Mouse (Mus musculus): ENCODE measurements around the gene Col28a1. TPM values are rescaled to one million over a fixed set of nuclear protein-coding genes. Genes with fewer than 3 reads are reported as not detected.

Col28a1 gene
- polyA plus RNA-seq, 1 experiment from 2014 or later, result 0.05 TPM

GRCm38 (mm10) chr6:8172101-8172500, 20.3 kb downstream of the Col28a1 start:
- Histone ChIP-seq H3K4me3 (no peak overlapping the region), H3K9me3 (replicated peaks) (no peaks in the 10 kb centered on the region), H3K27ac (no peak overlapping the region), H3K9ac (no peak overlapping the region), H3K36me3 (no peaks in the 10 kb centered on the region), H3K4me1 (no peaks in the 10 kb centered on the region), H3K4me2 (no peak overlapping the region), H3K27me3 (replicated peaks) (no peaks in the 10 kb centered on the region)
- no peak for ATAC-seq
- WGBS (ENCODE audit: insufficient replicate concordance), result 31% methylated on average over 1 of the region's 1 CpGs

DNA sequence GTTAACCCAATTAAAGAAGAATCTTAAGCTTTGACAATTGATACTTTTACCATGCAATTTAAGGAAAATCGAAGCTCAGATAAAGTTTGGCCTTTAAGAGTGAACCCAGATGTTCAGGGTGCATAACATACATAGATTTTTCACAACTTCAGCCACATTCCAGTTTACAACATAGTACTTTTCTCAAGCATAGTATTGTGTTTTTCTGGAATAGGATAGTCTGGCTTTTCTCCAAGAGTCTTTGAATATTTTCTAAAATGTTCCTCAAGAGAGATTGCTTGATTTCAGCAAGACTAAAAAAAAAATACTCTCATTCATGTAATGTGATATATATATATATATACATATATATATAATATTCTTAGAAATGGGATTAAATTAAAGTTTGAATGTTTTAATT, 27.7 kb downstream of the Col28a1 start:
- H3K27ac ChIP-seq, result no peak overlapping the region
- no peaks in the 10 kb centered on the region for H3K36me3 ChIP-seq
- H3K4me1 ChIP-seq, result no peaks in the 10 kb centered on the region
- H3K4me3 ChIP-seq, result no peak overlapping the region
- ATAC-seq, result no peak
- H3K4me2 ChIP-seq, result no peak overlapping the region
- no peaks in the 10 kb centered on the region for H3K27me3 ChIP-seq (replicated peaks)
- 30% methylated on average over 1 of the region's 1 CpGs for WGBS (ENCODE audit: insufficient replicate concordance)
- H3K9ac ChIP-seq, result no peak overlapping the region
- no peaks in the 10 kb centered on the region for H3K9me3 ChIP-seq (replicated peaks)

DNA sequence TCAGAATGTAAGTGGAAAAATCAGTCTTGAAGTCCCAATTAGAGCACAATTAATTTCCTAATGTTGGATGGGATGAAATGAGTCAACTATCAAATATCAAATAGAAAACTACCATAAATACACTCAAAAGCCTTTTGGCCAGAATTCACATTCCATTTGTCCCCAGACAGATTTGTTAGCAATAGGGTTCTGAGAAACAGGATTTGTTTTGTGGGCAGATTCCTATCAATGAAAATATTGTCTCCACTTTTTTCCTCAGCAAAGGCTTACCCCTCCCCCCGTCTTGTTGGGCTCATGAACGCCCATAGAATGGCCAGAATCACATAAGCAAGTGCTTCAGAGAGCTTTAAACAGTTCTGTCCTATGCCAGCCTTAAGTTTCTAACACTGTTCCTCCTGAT, 32.4 kb downstream of the Col28a1 start:
- Histone ChIP-seq H3K27me3 (replicated peaks) (no peaks in the 10 kb centered on the region), H3K9me3 (replicated peaks) (no peaks in the 10 kb centered on the region), H3K4me1 (no peaks in the 10 kb centered on the region), H3K36me3 (no peaks in the 10 kb centered on the region), H3K4me3 (no peak overlapping the region), H3K27ac (no peak overlapping the region), H3K4me2 (no peak overlapping the region), H3K9ac (no peak overlapping the region)
- WGBS (ENCODE audit: insufficient replicate concordance), result 43% methylated on average over 2 of the region's 2 CpGs
- ATAC-seq, result no peak

DNA sequence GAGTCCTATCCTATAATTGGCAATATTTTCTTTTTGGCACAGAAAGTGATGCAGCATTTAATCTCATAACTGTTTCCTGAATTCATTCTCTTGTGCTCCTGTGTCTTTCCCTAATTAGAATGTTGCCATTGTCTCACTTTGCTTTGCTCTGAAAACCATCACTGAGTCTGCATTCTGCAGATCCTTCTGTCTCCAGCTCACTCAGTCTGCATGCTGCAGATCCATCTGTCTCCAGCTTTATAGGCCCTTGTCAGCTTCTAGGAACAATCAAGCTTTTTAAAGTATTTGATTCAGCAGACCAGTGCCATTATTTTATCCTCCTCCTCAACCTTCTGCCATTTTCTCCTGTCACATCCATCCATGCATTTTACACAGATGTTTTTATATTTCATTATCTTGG, 35.3 kb downstream of the Col28a1 start:
- ATAC-seq, result no peak
- Histone ChIP-seq H3K9ac (no peak overlapping the region), H3K27me3 (replicated peaks) (no peaks in the 10 kb centered on the region), H3K9me3 (replicated peaks) (no peaks in the 10 kb centered on the region), H3K4me1 (no peaks in the 10 kb centered on the region), H3K36me3 (no peaks in the 10 kb centered on the region), H3K4me3 (no peak overlapping the region), H3K4me2 (no peak overlapping the region), H3K27ac (no peak overlapping the region)

- no peak overlapping the region for H3K9ac ChIP-seq
- no peaks in the 10 kb centered on the region for H3K9me3 ChIP-seq (replicated peaks)
- no peak overlapping the region for H3K27ac ChIP-seq
- H3K4me3 ChIP-seq, result no peak overlapping the region
- H3K4me2 ChIP-seq, result no peak overlapping the region
- WGBS (ENCODE audit: insufficient replicate concordance), result 48% methylated on average over 10 of the region's 10 CpGs
- ATAC-seq, result no peak
- H3K27me3 ChIP-seq (replicated peaks), result no peaks in the 10 kb centered on the region
- H3K4me1 ChIP-seq, result no peaks in the 10 kb centered on the region
- H3K36me3 ChIP-seq, result no peaks in the 10 kb centered on the region
Measured at GRCm38 (mm10) chr6:8152551-8153361, 39.7 kb downstream of the Col28a1 start.

GRCm38 (mm10) chr6:8148916-8149315, 43.5 kb downstream of the Col28a1 start:
- no peak overlapping the region for H3K4me3 ChIP-seq
- no peak for ATAC-seq
- H3K4me2 ChIP-seq, result no peak overlapping the region
- H3K9ac ChIP-seq, result no peak overlapping the region
- no peaks in the 10 kb centered on the region for H3K4me1 ChIP-seq
- H3K36me3 ChIP-seq, result no peaks in the 10 kb centered on the region
- H3K27ac ChIP-seq, result no peak overlapping the region
- H3K27me3 ChIP-seq (replicated peaks), result no peaks in the 10 kb centered on the region
- no peaks in the 10 kb centered on the region for H3K9me3 ChIP-seq (replicated peaks)
- WGBS (ENCODE audit: insufficient replicate concordance), result 78% methylated on average over 2 of the region's 2 CpGs

GRCm38 (mm10) chr6:8141881-8142280, 50.5 kb downstream of the Col28a1 start:
- H3K9ac ChIP-seq, result no peak overlapping the region
- no peaks in the 10 kb centered on the region for H3K9me3 ChIP-seq (replicated peaks)
- no peaks in the 10 kb centered on the region for H3K36me3 ChIP-seq
- no peak overlapping the region for H3K27ac ChIP-seq
- ATAC-seq, result no peak
- no peak overlapping the region for H3K4me2 ChIP-seq
- no peaks in the 10 kb centered on the region for H3K4me1 ChIP-seq
- H3K4me3 ChIP-seq, result no peak overlapping the region
- H3K27me3 ChIP-seq (replicated peaks), result no peaks in the 10 kb centered on the region
- WGBS (ENCODE audit: insufficient replicate concordance), result 46% methylated on average over 1 of the region's 1 CpGs

DNA sequence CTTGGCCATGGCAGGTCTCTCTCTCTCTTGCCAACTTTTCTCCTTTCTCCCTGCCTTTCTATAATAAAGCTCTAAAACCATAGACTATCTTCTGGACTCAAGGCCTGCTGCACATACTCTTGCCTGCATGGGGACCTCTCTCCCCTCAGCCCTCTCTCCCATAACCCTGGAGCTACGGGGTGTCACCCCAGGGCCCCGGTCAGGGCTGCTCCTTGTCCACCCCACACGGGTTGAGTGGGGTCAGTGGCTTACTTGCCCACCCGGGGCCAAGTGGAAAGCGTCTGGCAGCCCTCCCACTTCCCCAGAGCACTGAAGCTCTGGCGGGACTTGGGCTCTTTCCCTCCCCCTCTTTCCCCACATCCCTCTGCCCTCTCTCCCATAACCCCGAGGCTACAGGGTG, 62.3 kb downstream of the Col28a1 start:
- ATAC-seq, result no peak
- Histone ChIP-seq H3K9ac (no peak overlapping the region), H3K4me1 (no peaks in the 10 kb centered on the region), H3K4me2 (no peak overlapping the region), H3K4me3 (no peak overlapping the region), H3K27ac (no peak overlapping the region), H3K36me3 (no peaks in the 10 kb centered on the region), H3K9me3 (replicated peaks) (no peaks in the 10 kb centered on the region), H3K27me3 (replicated peaks) (no peaks in the 10 kb centered on the region)
- WGBS (ENCODE audit: insufficient replicate concordance), result 62% methylated on average over 7 of the region's 7 CpGs

GRCm38 (mm10) chr6:8128164-8128563, 64.3 kb downstream of the Col28a1 start:
- no peaks in the 10 kb centered on the region for H3K9me3 ChIP-seq (replicated peaks)
- H3K36me3 ChIP-seq, result no peaks in the 10 kb centered on the region
- H3K4me1 ChIP-seq, result no peaks in the 10 kb centered on the region
- no peak overlapping the region for H3K9ac ChIP-seq
- no peaks in the 10 kb centered on the region for H3K27me3 ChIP-seq (replicated peaks)
- no peak for ATAC-seq
- no peak overlapping the region for H3K27ac ChIP-seq
- H3K4me3 ChIP-seq, result no peak overlapping the region
- 70% methylated on average over 1 of the region's 1 CpGs for WGBS (ENCODE audit: insufficient replicate concordance)
- no peak overlapping the region for H3K4me2 ChIP-seq

- Histone ChIP-seq H3K27ac (no peak overlapping the region), H3K9ac (no peak overlapping the region), H3K4me3 (no peak overlapping the region), H3K4me2 (no peak overlapping the region), H3K4me1 (no peaks in the 10 kb centered on the region), H3K36me3 (no peaks in the 10 kb centered on the region), H3K9me3 (replicated peaks) (no peaks in the 10 kb centered on the region), H3K27me3 (replicated peaks) (no peaks in the 10 kb centered on the region)
- no peak for ATAC-seq
- WGBS (ENCODE audit: insufficient replicate concordance), result 52% methylated on average over 3 of the region's 3 CpGs
Measured at GRCm38 (mm10) chr6:8126545-8126944, 65.9 kb downstream of the Col28a1 start.

DNA sequence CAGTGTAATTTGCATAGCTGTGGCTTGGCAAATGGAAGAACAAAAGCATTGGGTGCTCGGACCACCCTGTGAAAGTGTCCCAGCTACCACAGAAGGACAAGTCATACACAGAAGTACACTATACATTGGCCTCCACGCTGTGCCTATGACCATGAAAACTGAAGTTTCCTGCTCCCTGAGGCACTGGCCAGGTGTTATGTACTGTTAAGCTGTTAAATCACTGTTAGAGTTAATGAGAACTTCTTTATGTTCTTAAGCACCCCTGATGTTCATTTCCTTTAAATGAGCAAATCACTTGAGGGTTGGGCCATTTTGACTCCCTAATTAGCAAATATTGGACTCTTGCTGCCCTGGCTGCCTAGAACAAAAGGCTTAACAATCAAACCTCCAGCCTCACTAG, 73.3 kb downstream of the Col28a1 start:
- H3K36me3 ChIP-seq, result no peaks in the 10 kb centered on the region
- H3K27me3 ChIP-seq (replicated peaks), result no peaks in the 10 kb centered on the region
- no peak overlapping the region for H3K27ac ChIP-seq
- no peak overlapping the region for H3K4me2 ChIP-seq
- no peak overlapping the region for H3K4me3 ChIP-seq
- no peaks in the 10 kb centered on the region for H3K9me3 ChIP-seq (replicated peaks)
- WGBS (ENCODE audit: insufficient replicate concordance), result 56% methylated on average over 2 of the region's 2 CpGs
- no peaks in the 10 kb centered on the region for H3K4me1 ChIP-seq
- H3K9ac ChIP-seq, result no peak overlapping the region
- no peak for ATAC-seq

GRCm38 (mm10) chr6:8118577-8118976, 73.8 kb downstream of the Col28a1 start:
- no peaks in the 10 kb centered on the region for H3K36me3 ChIP-seq
- H3K27me3 ChIP-seq (replicated peaks), result no peaks in the 10 kb centered on the region
- no peak for ATAC-seq
- H3K4me1 ChIP-seq, result no peaks in the 10 kb centered on the region
- H3K9me3 ChIP-seq (replicated peaks), result no peaks in the 10 kb centered on the region
- 79% methylated on average over 2 of the region's 2 CpGs for WGBS (ENCODE audit: insufficient replicate concordance)
- H3K27ac ChIP-seq, result no peak overlapping the region
- no peak overlapping the region for H3K4me2 ChIP-seq
- no peak overlapping the region for H3K4me3 ChIP-seq
- no peak overlapping the region for H3K9ac ChIP-seq
